Mouse (Mus musculus): ENCODE measurements at regions not wholly inside any gene's neighbourhood (a gene's known extent, or its start where the extent isn't known, plus 50 kb on each side); places are given as distances from the start of the nearest gene placed in this dataset.
A peak's percentile ranks its signal among the peaks of the same experiment; 100 is the strongest.

- peak; percentile 55 for DNase-seq (ENCODE audit: low read depth, low spot score)
These were observed 184.9 kb upstream of the Npy start for GRCm38 (mm10) chr6:49637654-49638053.

GRCm38 (mm10) chr6:49641256-49641655, 181.3 kb upstream of the Npy start:
- peak; percentile 35 for DNase-seq (ENCODE audit: low read depth, low spot score)

GRCm38 (mm10) chr6:49654541-49655130, 167.9 kb upstream of the Npy start:
- DNase-seq (ENCODE audit: low read depth, low spot score) = no peak

- no peak for DNase-seq (ENCODE audit: low read depth, low spot score)
These were observed 167.3 kb upstream of the Npy start for GRCm38 (mm10) chr6:49655241-49655640.

- peak; percentile 19 for DNase-seq (ENCODE audit: low read depth, low spot score)
These were observed 165.9 kb upstream of the Npy start for GRCm38 (mm10) chr6:49656359-49657280.

GRCm38 (mm10) chr6:49657988-49658387, 164.5 kb upstream of the Npy start:
- DNase-seq (ENCODE audit: low read depth, low spot score) = no peak

- peak; percentile 12 for DNase-seq (ENCODE audit: low read depth, low spot score)
These were observed 151.5 kb upstream of the Npy start for GRCm38 (mm10) chr6:49670991-49671390.

GRCm38 (mm10) chr6:49671912-49672311, 150.6 kb upstream of the Npy start:
- DNase-seq (ENCODE audit: low read depth, low spot score) = no peak

GRCm38 (mm10) chr6:49686776-49687175, 135.7 kb upstream of the Npy start:
- DNase-seq (ENCODE audit: low read depth, low spot score) = no peak

GRCm38 (mm10) chr6:49692032-49692539, 130.4 kb upstream of the Npy start:
- DNase-seq (ENCODE audit: low read depth, low spot score) = no peak

GRCm38 (mm10) chr6:49694851-49695250, 127.7 kb upstream of the Npy start:
- no peak for DNase-seq (ENCODE audit: low read depth, low spot score)

- DNase-seq (ENCODE audit: low read depth, low spot score) = peak; percentile 75
These were observed 125.5 kb upstream of the Npy start for GRCm38 (mm10) chr6:49696990-49697389.

GRCm38 (mm10) chr6:49701453-49701852, 121.1 kb upstream of the Npy start:
- no peak for DNase-seq (ENCODE audit: low read depth, low spot score)

GRCm38 (mm10) chr6:49712980-49713379, 109.5 kb upstream of the Npy start:
- no peak for DNase-seq (ENCODE audit: low read depth, low spot score)

GRCm38 (mm10) chr6:49716520-49716919, 106.0 kb upstream of the Npy start:
- peak; percentile 60 for DNase-seq (ENCODE audit: low read depth, low spot score)

GRCm38 (mm10) chr6:49716945-49717344, 105.6 kb upstream of the Npy start:
- no peak for DNase-seq (ENCODE audit: low read depth, low spot score)

- no peak for DNase-seq (ENCODE audit: low read depth, low spot score)
These were observed 89.3 kb upstream of the Npy start for GRCm38 (mm10) chr6:49733191-49733590.

- no peak for DNase-seq (ENCODE audit: low read depth, low spot score)
These were observed 79.4 kb upstream of the Npy start for GRCm38 (mm10) chr6:49743157-49743556.

GRCm38 (mm10) chr6:49745301-49745700, 77.2 kb upstream of the Npy start:
- no peak for DNase-seq (ENCODE audit: low read depth, low spot score)

GRCm38 (mm10) chr6:49750544-49750943, 72.0 kb upstream of the Npy start:
- no peak for DNase-seq (ENCODE audit: low read depth, low spot score)

GRCm38 (mm10) chr6:49759614-49760013, 62.9 kb upstream of the Npy start:
- no peak for DNase-seq (ENCODE audit: low read depth, low spot score)

GRCm38 (mm10) chr6:49764746-49765145, 57.8 kb upstream of the Npy start:
- DNase-seq (ENCODE audit: low read depth, low spot score) = no peak

Data from telencephalon, adult 2 months (tissue).